Mouse (Mus musculus): ENCODE data around the gene Mapre3.

Mapre3 gene

DNA sequence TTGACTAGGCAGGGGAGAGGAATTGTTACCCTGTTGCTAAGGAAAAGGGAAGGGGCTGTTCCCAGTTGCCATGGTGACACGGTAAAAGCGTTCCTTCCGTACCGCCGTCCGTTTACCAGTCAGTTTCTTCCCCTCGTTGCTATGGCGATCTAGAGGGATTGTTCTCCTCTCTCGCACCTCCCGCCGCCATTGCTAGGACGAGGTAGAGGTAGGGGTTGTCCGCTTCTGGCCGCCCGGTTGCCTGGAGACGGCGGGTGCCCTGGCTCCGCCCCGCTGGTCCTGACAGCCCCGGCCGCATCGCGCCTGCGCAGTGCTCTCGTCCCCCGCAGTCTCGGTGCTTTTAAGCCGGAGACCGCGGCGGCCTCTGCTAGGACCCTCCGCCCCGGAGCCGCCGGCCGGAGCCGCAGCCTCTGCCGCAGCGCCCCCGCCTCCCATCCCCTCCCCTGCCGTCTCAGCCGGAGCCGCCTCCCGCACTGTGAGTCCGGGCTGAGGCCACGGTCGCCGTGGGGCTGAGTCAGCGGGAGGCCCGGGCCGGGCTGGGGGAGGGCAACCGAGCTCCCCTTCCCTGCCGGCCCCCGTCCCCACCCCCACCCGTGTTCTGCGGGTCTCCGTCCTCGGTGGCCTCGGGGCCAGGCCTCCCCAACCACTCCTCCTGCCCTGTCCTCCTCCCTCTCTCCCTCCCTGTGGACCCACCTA lies at the start of gene Mapre3:
Gene Mapre3, plus strand, starts transcription at position 218 of the 696 bp plus-strand sequence.
- CTCF ChIA-PET, result interaction anchor here in 1 of 4 experiments (0.5 to 1.0 kb wide), 2 partner anchors 126 to 130 kb away, joined by 4 to 6 read pairs; no protein-coding TSS in a partner anchor
- POLR2A ChIA-PET, result interaction anchor here in 3 of 4 experiments (0.5 to 5.3 kb wide), 9 partner anchors 47 to 274 kb away, joined by 3 to 15 read pairs (median 4); partner anchors contain the start of genes Agbl5 (in 1 of the 3), Atraid (in 1 of the 3), Ost4 (in 1 of the 3) and Slc5a6 (in 1 of the 3)

DNA sequence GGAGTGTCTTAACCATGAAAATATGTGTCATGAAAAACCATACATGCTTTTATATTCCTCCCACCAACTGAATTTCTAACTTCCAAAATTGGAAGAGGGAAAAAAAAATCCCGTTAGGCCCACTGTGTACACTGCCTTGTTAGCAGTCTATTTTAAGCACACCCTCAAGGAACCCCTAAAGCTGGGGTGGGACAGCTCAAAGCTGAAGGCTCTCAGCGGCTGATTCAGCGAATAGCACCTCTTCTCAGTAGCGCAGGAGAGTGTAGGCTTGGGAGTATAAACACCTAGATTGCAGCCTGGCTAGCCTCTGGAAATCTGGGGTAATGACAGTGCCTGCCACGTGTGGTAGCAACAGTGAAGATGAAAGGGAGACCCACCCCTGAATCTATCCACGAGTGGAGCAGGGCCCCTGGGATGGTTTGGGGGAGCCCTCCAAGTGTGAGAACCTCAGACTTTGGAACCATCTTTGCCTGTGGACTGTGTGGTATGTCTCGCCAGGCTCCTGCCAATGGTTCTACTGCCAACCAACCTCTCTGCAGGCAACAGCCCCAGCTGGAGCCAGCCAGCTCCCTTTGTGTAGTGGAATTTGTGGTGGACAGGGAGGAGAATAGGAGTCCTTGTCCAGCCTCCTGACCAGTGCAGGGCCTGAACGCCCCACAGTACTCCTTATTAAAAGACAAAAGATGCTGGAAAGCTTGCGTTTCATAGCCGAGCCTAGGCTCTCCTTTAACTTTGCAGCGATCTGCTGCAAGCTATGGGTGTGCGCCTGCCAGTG lies 48.7 kb upstream of the Mapre3 start:
- CTCF ChIA-PET, result interaction anchor here in 1 of 4 experiments (2.2 kb wide), 1 partner anchor 9 kb away, joined by 7 read pairs; no protein-coding TSS in a partner anchor
- POLR2A ChIA-PET, result interaction anchor here in 2 of 4 experiments (0.7 to 1.1 kb wide), 3 partner anchors 8 to 30 kb away, joined by 3 to 6 read pairs (median 3); no protein-coding TSS in a partner anchor

DNA sequence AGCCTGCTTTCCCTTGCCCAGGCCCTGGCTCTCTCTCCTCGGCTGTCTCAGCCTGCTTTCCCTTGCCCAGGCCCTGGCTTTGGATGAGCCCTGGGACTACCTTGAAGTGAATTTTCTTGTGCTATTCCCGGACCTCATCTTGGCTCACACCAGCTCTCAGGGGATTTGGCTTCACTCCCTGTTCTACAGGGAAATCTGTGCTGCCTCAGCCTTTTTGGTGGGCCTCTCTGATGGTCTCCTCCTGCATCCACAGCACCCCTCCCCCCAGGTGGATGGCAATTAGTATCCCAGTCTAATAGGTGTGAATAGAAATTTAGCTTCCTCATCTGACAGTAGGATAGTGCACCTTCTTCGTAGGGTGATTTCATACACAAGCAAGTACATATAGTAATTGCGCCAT lies 46.4 kb upstream of the Mapre3 start:
- ChIA-PET CTCF (interaction anchor here in 1 of 4 experiments (0.9 to 1.1 kb wide), 2 partner anchors 15 to 58 kb away, joined by 3 read pairs; no protein-coding TSS in a partner anchor), POLR2A (interaction anchor here in 2 of 4 experiments (0.6 to 0.7 kb wide), 3 partner anchors 46 to 366 kb away, joined by 3 read pairs; partner anchors contain the start of genes Dpysl5 (in 1 of the 2) and Mapre3 (in 1 of the 2))

DNA sequence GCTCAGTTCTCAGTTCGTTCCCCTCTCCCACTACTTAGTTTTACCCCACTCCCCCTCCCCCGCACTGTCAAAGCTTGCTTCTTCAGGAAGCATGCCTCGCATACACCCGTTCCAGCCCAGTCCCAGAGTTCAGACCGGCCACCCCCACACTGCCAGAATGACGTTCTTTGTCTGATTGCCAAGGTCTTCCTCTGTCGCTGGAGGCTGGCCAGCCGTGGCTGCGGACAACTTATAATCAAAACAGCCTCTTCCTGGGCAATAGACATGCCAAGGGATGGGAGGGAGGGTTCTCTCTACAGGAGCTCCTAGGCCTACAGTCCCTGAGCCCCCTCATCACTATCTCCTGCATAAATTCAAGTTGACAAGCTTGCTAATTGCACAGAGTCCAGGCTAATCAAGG lies 45.8 kb upstream of the Mapre3 start:
- CTCF ChIA-PET, result interaction anchor here in 1 of 4 experiments (0.6 to 1.1 kb wide), 3 partner anchors 14 to 59 kb away, joined by 3 read pairs; no protein-coding TSS in a partner anchor
- POLR2A ChIA-PET, result interaction anchor here in 3 of 4 experiments (0.6 to 1.8 kb wide), 5 partner anchors 13 to 366 kb away, joined by 3 to 4 read pairs (median 3); partner anchors contain the start of gene Dpysl5 (in 1 of the 3)

DNA sequence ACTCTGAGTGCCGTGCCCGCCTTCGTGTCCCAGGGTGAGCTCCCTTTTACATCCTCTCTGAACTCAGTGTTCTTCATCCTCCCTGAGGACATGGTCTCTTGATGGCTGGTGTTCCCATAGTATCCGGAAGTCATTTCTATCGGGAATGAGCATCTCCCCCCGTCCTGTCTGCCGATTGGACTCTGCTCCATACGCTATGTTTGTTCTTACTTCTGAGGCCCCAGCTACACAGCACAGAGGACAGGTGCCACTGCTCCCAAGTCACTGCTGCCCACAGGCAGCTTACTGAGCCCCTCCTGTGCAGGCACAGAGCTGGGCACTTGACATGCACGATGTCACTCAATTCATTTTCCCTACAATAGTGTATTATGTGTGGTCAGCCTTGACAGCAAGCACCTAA lies 45.4 kb upstream of the Mapre3 start:
- CTCF ChIA-PET, result interaction anchor here in 1 of 4 experiments (0.6 to 1.1 kb wide), 3 partner anchors 14 to 59 kb away, joined by 3 read pairs; no protein-coding TSS in a partner anchor

DNA sequence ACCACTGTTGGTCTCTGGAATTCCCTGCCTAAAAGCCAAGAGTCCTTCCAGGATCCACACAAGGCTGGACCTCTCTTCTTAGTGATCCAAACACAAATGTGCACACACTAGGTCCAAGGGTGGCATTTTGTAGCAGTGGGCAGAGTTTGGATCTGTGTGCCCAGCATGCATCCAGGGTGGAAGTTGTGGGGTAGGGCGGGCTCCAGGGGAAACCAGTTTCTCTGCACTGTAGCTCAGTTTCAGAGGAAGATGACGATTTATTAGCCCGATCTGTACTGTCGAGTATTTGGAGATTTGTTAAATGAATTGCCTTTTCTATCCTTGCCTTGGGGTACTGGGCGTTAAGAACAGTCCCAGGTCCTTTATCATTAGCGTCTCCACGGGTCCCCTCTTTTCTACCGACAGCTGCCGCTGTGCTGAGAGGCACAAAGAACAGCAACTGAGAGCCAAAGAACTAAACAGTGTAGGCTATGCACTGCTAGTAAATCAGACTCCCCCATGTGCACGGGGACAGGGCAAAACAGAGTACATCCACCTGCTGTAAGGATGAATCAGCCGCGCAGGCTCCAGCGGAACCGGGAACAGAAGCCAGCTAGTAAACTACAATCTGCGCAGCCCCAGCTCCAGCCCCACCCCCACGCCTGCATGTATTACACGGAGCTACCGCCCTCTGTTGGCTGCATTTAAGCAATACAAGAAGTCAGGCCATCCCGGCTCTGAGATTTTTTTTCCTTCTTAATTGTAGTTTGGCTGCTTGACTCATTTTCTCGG lies 39.7 kb upstream of the Mapre3 start:
- CTCF ChIA-PET, result interaction anchor here (0.5 to 4.5 kb wide), 65 partner anchors 9 to 789 kb away, joined by 3 to 85 read pairs (median 4); partner anchors contain the start of genes Dpysl5 (in 2 of the 4) and Emilin1 (in 1 of the 4)
- POLR2A ChIA-PET, result interaction anchor here in 3 of 4 experiments (0.6 to 1.9 kb wide), 19 partner anchors 12 to 113 kb away, joined by 3 to 13 read pairs (median 5); partner anchors contain the start of gene Dpysl5 (in 3 of the 3)

More for the DNA sequence above, 45.4 kb upstream of the Mapre3 start:
- POLR2A ChIA-PET, result interaction anchor here in 2 of 4 experiments (0.7 to 1.8 kb wide), 4 partner anchors 14 to 365 kb away, joined by 3 to 4 read pairs (median 3); no protein-coding TSS in a partner anchor

DNA sequence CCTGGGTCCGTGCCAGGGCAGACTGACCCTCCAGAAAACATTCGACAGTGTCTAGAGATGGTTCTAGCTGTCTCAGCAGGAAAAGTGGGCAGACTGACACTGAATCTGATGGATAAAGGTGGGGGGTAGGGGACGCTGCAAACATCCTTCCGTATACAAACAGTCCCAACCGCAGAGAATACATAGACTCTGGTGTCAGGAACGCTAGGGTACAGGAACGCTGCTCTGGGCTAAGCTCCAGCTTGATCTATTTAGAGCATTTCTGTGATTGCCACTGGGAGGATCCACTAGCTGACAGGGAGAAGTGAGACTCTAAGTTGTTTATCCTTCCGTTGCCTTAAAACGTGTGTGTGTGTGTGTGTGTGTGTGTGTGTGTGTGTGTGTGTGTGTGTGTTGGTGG lies 33.7 kb upstream of the Mapre3 start:
- POLR2A ChIA-PET, result interaction anchor here in 1 of 4 experiments (1.1 kb wide), 1 partner anchor 107 kb away, joined by 5 read pairs; the partner anchor contains the start of gene Agbl5
- CTCF ChIA-PET, result interaction anchor here in 2 of 4 experiments (0.6 to 1.5 kb wide), 2 partner anchors 71 to 233 kb away, joined by 4 to 5 read pairs; no protein-coding TSS in a partner anchor

DNA sequence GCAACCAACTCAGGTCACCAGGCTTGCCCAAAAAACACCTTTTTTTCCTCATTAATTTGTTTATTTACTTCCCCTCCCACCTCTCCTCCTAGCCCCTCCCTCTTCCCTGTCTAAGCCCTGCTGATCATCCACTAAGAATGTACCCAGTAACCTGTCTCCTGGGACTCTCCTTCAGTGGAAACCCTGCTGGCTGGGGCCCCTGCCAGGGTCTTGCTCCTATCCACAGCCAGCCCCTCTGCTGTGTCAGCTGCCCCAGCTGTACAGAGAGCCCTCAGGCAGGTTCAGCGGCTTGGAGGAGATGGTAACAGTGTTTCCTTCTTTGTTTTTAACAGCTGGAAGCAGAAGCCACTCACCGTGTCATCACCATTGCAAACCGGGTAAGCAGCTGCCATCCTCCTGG lies 33.3 kb upstream of the Mapre3 start:
- CTCF ChIA-PET, result interaction anchor here in 2 of 4 experiments (1.4 to 1.5 kb wide), 2 partner anchors 71 to 72 kb away, joined by 4 to 8 read pairs; no protein-coding TSS in a partner anchor

DNA sequence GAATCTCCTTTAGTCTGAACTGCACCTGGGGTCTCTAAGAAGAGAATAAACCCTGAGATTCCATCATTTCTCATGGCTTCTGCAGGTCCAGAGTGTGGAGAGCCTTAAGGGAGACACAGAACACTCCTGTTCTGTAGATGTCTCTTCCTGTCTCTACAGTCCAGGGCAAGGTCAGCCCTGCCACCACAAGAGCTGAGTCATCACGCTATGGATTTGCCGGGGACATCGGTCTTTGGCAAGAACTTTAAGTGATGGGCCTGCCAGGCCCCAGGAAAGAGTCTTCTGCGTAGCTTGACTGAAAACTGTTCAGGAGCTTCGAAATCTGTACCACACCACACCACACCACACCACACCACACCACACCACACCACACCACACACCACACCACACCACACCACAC lies 27.1 kb upstream of the Mapre3 start:
- ChIA-PET CTCF (interaction anchor here in 1 of 4 experiments (1.0 to 1.4 kb wide), 2 partner anchors 9 to 12 kb away, joined by 3 read pairs; no protein-coding TSS in a partner anchor), POLR2A (no interaction called here)

More for the DNA sequence above, 33.3 kb upstream of the Mapre3 start:
- POLR2A ChIA-PET, result no interaction called here

DNA sequence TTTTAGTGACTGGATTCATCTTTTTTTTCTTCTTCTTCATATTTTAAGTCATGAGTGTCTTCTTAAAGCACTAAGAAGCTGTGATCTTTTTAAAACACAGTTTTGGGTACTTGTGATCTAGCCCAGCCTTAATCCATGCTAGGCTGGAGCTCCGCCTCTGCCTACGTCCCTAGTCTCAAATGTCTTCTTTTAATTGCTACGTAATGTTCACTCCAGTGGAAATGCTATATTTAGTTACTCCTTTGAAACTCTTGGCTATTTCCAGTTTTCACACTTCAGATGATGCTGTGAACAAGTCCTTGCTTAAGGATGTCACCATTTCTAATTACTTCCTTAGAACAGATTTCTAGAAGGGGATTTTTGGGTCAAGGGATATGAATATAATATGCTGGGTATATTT lies 24.4 kb upstream of the Mapre3 start:
- CTCF ChIA-PET, result interaction anchor here in 3 of 4 experiments (0.5 to 1.6 kb wide), 3 partner anchors 81 to 308 kb away, joined by 3 to 5 read pairs (median 4); no protein-coding TSS in a partner anchor
- POLR2A ChIA-PET, result no interaction called here

DNA sequence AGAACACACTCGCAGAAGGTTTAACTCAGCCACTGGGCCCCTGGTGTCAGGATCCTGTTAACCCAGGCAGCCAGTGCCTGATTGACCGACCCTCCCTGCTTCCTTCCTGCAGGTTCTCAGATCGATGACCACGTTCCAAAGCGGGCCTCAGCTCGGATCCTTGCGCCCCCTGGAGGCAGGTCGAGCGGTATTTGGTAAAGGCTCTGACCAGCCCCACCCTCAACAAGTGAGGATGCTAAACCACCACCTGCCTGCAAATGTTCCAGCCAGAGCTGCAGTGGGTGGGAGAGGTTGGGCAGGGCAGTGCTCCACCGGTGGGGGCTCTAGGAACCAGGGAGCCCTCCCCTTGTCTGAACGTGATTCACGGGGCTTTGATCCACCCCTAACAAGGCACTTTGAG lies 18.3 kb upstream of the Mapre3 start:
- CTCF ChIA-PET, result interaction anchor here (0.6 to 4.9 kb wide), 44 partner anchors 9 to 405 kb away, joined by 3 to 55 read pairs (median 4); partner anchors contain the start of genes Dpysl5 (in 1 of the 4), Khk (in 1 of the 4), Slc35f6 (in 1 of the 4) and Trim54 (in 1 of the 4)
- POLR2A ChIA-PET, result interaction anchor here in 3 of 4 experiments (0.6 to 1.6 kb wide), 13 partner anchors 11 to 252 kb away, joined by 3 to 7 read pairs (median 4); partner anchors contain the start of genes Atraid (in 1 of the 3), Dpysl5 (in 1 of the 3) and Slc5a6 (in 1 of the 3)

DNA sequence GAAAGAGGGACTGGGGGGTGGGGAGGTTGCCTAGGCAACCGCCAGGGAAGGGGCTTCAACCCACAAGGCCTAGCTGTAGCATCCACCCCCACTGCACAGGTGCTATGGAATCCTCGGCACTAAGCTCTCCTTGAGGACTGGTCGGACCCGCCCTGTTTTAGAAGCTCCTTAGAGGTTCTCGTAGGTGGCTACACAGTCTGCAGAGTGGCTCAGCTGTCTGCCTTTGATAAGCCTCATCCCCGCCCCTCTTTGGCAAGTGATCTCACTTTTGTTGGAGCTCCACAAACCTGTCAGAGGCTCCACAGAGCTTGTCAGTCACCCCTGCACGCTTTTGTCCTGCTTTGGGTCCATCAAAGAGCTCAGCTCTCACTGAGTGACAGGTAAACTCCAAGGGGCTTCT lies 17.0 kb upstream of the Mapre3 start:
- CTCF ChIA-PET, result interaction anchor here (0.6 to 4.9 kb wide), 19 partner anchors 8 to 210 kb away, joined by 3 to 39 read pairs (median 5); no protein-coding TSS in a partner anchor
- POLR2A ChIA-PET, result interaction anchor here in 3 of 4 experiments (0.6 to 1.7 kb wide), 8 partner anchors 9 to 391 kb away, joined by 3 to 5 read pairs (median 3); partner anchors contain the start of gene Dpysl5 (in 1 of the 3)

DNA sequence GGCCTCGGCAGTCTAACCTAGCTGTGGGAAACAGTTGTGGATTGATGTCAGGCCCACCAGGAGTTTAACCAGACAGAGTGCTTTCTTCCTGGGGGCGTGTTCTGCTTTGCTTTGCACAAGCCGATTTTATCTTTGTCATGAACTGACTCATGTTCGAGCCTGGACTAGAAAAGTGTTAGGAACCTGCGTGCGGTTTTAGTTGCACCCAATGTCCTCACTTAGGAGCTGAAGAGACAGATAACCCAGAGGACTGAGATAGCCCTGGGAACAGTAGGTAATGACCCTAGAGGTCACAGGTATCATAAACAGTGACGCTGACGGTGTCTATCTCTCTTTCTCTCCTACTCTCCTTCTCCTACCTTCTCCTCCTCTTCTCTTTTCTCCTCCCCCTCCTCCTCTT lies 16.5 kb upstream of the Mapre3 start:
- CTCF ChIA-PET, result interaction anchor here (0.6 to 4.9 kb wide), 14 partner anchors 8 to 210 kb away, joined by 3 to 39 read pairs (median 4); no protein-coding TSS in a partner anchor
- POLR2A ChIA-PET, result interaction anchor here in 2 of 4 experiments (0.9 to 1.8 kb wide), 6 partner anchors 9 to 162 kb away, joined by 3 to 5 read pairs (median 3); no protein-coding TSS in a partner anchor

DNA sequence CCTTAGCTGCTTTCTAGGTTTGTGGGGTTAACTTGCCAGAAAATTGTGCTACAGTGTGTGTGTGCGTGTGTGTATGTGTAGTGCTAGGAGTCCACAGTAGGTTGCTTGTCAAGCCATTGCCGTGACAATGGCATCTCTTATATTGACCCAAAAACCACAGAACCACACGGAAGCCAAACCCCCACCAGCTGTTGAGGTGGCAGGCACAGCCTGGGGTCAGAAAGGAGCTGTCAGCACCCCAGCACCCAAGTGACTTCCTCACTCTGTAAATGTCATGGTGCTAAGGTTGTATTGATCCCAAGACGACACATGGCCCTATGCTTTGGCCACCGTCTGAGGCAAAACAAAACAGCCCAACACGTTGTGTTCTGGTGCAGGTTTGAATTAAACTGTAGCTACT lies 15.5 kb upstream of the Mapre3 start:
- ChIA-PET CTCF (interaction anchor here in 2 of 4 experiments (0.6 to 4.9 kb wide), 6 partner anchors 24 to 199 kb away, joined by 3 to 17 read pairs (median 8); no protein-coding TSS in a partner anchor), POLR2A (interaction anchor here in 3 of 4 experiments (0.5 to 1.8 kb wide), 7 partner anchors 10 to 420 kb away, joined by 3 to 5 read pairs (median 3); partner anchors contain the start of gene Agbl5 (in 1 of the 3))

DNA sequence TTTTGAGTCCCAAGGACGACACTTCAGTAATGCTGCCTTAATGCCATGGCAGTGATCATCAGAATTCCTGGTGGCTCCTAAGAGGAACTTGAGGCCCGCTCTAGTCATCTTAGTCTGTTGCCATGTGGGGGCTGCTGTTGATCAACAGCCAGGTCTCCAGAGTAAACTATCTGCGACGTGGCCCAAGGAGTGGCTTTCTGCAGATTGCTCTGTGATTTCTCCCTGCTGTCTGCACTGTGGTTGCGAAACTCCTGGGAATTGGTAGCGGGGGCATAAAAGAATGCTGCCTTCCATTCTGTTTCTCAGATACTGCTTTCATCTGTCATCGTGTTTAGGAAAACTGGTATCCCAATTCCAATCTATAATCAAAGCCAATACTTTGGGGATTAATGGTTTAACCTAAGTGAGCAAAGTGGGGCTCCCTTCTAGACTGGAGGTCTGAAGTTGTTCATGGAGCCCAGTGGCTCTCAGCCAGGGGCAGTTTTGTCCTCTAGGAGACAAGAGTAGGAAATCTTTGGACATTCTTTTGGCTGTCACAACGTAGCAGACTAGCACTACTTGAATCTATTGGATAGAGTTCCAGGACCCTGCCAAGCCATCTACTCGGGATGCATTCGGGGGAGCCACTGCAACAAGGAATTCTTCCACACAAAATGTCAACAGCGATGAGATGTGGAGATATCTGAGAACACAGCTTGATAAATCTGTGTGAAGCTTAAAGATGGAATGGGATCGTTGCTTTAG lies 11.5 kb upstream of the Mapre3 start:
- ChIA-PET CTCF (interaction anchor here in 1 of 4 experiments (0.7 kb wide), 1 partner anchor 24 kb away, joined by 6 read pairs; no protein-coding TSS in a partner anchor), POLR2A (no interaction called here)

DNA sequence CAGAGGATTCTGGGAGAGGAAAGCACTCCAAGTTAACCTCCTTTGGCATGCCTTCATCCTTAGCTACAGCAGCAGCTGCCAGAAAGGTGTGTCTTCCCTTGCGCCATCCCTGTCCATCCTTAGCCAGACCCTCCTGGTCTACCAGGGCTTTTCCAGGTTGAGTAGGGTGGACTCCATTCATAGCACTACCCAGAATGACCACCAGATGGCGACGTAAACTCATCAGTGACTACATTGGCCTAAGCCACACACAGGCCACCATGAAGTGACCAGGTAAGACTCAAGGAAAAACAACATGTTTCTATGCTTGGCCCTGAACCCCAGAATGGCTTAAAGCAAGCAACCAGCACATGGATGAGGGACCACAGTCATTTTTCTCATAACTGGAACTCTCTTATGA lies 8.3 kb upstream of the Mapre3 start:
- ChIA-PET POLR2A (interaction anchor here in 1 of 4 experiments (1.6 kb wide), 1 partner anchor 116 kb away, joined by 5 read pairs; the partner anchor contains the start of gene Khk), CTCF (interaction anchor here (0.7 to 2.2 kb wide), 12 partner anchors 10 to 404 kb away, joined by 3 to 13 read pairs (median 5); partner anchors contain the start of gene Cgref1 (in 1 of the 4))

Measured in embryonic stem cell, embryonic (primary cell).